Mouse (Mus musculus): ENCODE results near the gene Kctd17.

GRCm38 (mm10) chr15:78390855-78391254 is 37.5 kb upstream of the Kctd17 start:
- TF ChIP-seq CTCF (IDR thresholded peaks at IDR 0.05) (no peak), EP300 (IDR thresholded peaks at IDR 0.05) (no peak)
